Mouse (Mus musculus) layer of hippocampus, adult 9-10 months (tissue): ENCODE measurements around the gene Cyp2t4.

Experiments
- DNase-seq: peaks from one replicate; pipeline ENCODE4 v3.0.0; 2022; ENCODE audit warnings: low spot score

Cyp2t4 gene

DNA sequence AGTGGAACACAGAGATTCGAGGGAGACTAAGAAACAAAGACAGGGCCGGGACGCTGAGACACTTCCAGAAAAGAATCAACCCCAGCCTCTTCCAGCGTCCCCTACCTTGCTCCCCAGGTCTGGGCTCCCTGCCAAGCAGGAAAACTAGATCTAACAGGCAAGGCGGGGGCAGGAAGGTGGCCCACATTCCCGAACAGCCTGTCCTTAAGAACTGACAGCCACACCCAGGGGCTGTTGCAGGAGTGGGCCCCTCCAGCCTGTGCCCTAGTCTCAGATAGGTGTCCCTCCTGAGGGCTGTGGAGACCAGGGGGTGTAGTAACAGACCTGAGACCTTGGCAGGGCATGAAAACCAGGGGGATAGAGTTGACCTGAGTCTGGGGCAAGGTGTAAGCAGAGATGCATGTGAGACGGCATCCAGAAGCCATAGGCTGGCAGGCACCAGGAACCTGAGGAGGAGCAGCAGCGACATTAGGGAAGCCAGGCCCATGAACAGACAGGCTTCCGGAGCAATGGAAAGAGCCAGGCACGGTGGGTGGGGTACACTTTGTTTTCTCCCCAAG lies at the start of gene Cyp2t4:
Gene Cyp2t4 (plus strand): TSS at position 510 of the 560 bp plus-strand sequence.
- DNase-seq: no peak

DNA sequence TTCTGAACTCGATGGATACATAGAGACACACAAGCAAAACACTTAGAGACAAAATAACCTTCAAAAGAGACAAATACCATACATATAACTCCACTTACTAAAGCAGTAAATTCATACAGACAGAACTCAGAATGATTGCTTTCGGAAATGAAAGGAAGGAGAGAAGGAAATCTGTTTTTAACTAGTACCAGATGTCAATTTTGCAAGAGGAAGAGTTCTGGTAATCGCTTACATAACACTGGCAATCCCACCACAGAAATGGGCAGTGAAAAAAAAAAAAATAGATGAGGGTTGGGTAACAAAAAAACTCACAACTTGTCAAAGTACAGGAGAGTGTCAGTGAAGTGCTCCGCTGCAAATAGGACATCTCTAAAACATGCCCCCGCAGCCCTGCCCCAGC lies 48.6 kb upstream of the Cyp2t4 start:
- DNase-seq: no peak

DNA sequence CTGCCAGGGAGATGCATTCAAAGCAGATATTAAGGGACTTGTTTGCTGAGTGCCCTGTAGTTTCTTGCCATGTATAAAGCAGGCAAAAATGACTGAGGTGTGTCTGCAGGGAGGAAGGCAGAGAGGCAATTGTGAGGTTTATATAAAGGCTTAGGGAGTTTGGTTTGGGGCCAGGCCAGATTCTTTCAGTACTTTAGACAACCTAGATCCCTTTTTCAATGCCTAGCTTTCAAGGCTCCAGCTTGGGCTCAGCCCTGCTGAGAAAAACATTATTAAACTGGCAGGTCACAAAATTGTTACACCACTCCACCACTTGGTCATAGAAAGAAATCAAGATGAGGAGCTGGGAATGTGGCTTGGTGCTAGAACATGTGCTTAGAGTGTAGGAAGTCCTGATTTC lies 43.2 kb upstream of the Cyp2t4 start:
- DNase-seq: no peak

DNA sequence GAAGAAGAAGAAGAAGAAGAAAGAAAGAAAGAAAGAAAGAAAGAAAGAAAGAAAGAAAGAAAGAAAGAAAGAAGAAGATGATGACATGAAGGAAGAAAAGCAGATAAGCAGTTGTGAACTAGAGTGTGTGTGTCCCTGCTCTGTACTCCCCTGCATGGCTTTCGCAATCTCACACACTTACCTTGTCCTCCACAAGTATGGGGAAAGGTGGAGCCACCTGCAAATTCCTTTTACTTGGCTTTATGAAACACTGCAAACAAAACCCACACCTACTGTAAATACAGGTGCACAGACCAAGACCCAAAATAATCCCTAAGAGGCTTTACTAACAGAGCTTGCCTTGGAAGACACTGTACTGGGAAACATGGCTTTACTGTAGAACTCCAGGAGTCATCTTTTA lies 42.5 kb upstream of the Cyp2t4 start:
- DNase-seq: no peak

DNA sequence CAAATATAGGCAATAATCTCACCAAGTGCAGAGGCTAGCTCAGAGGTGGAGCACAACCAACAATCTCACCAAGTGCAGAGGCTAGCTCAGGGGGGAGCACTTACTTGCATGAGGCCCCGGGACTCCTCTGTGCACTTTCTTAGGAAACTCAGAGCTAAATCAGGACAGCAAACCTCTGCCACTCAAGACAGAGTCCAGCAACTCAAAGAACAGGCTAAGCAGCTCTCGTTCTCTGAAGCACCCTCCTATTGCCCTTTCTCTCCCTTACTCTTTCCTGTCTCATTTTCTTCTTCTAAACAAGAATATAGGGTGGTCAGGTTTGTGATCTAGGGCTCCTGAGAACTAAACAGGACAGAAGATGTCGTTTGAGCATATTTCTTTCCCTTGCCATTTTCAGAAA lies 41.5 kb upstream of the Cyp2t4 start:
- DNase-seq: no peak

DNA sequence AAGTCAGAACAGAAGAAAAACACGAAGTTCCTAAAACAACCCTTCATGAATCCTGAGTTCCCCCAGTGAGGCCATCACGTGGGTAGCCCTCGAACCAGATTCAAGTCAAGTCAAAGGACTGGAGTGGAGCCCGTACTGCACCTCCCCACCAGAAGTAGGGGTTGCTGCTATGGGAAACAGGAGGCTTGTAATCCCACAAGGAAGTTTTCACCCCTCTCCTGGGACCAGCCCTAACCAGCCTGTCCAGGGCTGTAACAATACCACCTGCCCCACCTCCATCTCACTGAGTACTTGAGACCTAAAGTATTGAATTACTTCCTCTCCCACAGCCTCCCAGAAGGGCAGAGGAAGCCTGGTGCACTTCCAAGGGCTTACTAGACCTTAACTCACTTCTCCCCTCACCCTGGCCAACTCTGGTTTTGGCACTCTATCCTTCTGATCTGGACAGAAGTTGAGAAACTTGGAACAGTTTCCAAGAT lies 35.4 kb upstream of the Cyp2t4 start:
- no peak for DNase-seq

DNA sequence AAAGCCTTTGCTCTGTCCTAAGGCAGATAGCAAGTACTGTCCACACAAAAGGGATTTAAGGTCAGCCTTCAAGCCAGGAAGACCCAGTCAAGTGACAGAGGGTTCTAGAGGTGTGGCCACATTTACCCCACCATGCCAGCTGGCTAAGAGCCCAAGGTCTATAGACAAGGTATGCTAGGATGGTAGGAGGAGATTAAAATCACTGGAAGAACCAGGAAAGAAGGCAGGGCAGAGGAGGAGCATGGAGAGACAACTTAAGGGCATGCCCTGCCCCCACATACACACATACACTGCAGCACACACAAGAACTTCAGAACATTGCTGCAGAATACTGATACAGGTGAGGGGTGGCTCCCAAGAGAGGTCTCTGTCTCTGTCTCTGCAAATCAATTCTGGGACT lies 33.8 kb upstream of the Cyp2t4 start, which contains the start of gene Cyp2f2:
Gene Cyp2f2 (plus strand): TSS at position 234 of the 400 bp plus-strand sequence.
- no peak for DNase-seq

DNA sequence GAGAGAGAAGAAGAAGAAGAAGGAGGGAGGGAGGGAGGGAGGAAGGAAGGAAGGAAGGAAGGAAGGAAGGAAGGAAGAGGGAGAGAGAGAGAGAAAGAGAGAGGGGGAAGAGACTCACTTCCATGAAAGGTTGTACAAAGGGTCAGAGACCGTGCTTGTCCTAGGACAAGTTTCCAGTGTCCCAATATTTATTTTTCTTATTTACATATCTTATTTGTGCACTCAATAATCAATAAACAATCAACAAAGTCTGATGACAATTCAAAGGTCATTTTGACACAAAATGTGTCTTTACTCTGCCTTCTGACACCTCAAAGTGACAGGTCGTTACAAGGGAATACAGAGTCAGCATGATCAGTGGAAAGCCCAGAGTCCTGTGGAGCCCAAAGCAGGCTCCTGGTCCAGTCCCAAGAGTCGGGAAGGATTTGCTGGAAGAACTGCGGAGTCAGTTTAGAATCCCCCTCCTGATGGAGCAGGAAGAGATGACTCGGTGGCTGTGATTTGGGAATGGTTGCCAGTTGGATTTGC lies 29.1 kb upstream of the Cyp2t4 start:
- no peak for DNase-seq

DNA sequence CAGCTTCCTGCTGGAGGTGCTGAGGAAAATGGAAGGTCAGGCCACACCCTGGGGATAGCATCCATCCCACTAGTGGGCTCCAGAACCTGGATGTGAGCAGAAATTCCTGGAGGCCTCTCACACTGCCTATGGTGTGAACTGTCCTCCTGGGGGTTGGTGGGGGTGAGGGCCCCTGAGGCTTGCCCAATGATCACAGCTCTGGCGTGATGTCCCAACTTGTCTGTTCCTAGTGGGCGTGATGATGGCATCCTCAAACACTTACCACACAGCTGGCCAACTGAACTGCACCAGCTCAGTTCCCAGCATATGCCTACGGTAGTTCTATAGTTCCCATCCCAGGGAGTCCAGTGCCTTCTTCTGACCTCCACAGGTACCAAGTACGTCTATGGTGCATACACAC lies 28.5 kb upstream of the Cyp2t4 start:
- no peak for DNase-seq

DNA sequence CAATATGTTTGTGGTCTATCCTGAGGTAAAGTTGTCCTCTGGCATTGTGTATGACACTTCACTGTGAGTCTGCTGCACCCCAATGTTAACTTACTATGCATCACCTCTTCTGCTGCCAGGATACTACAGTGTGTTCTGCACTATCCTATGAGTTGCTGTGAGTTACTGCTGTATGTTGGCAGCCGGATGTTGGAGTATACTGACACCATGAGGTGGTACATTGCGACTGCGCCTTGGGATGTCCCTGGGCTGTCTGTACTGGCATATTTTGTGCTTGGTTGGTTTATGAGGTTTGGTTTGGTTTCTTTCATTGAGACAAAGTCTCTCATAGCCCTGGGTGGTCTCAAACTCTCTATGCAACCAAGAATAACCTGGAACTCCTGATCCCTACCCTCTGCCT lies 25.4 kb upstream of the Cyp2t4 start:
- peak; percentile 16 for DNase-seq

DNA sequence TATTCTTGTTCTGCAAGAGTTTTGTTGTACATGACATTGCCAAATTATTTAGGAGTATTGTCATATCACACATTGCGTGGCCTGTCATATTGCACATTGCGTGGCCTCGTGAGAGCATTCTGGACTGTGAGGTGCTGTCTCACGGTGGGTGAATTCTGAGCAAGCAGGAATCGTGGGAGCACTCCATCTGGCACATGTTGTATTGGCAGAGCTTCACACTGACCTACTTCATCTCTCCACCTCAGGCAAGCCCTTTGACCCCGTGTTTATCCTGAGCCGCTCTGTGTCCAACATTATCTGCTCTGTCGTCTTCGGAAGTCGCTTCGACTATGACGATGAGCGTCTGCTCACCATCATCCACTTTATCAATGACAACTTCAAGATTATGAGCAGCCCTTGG lies 24.6 kb upstream of the Cyp2t4 start:
- DNase-seq: no peak

DNA sequence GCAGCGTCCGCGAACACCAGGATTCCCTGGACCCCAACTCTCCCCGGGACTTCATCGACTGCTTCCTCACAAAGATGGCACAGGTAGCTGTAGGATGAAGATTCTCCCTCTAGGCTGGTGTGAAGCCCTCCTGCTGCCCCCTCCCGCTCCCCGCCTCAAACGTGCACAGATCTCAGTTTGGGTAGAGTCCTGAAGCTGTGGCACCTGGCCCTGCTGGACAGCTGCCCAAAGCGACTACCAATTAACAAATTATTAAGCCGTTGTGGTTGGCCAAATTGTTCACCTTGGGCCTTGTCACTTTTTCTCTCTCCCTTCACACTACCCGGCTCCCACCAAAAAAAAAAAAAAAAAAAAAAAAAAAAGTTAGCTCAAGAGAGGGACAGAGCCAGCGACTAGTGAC lies 23.7 kb upstream of the Cyp2t4 start:
- no peak for DNase-seq

DNA sequence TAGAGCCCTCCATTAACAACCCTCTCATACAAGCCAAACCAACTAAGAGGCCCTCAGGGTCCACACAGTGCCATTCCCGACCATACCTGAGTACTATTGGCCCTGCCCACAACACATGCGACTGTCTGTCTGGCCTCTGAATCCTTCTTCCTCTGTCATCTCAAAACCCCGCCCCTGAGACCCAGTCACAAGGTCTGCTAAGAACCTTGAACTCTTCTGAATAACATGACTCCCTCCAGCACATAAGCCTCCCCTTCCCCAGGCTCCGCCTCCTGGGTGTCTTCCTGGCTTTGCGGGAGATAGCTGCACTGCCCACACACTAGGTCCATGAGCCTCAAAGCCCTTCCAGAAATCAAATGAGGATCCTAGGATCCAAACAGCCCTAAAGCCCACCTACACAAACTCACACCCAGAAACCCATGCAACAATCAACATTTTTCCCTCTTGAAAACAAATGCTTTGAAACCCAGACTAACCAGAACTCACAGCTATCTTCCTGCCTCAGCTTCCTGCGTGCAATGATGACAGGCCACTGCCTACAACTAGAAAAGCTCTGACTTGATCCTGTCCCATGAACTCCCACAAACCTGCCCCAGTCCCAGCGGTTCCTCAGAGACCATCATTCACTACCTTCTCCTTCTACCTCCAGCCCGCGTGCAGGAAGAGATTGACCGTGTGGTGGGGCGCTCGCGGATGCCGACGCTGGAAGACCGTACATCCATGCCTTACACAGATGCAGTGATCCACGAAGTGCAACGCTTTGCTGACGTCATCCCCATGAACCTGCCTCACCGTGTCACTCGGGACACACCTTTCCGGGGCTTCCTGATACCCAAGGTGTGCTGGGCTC lies 22.8 kb upstream of the Cyp2t4 start:
- no peak for DNase-seq

DNA sequence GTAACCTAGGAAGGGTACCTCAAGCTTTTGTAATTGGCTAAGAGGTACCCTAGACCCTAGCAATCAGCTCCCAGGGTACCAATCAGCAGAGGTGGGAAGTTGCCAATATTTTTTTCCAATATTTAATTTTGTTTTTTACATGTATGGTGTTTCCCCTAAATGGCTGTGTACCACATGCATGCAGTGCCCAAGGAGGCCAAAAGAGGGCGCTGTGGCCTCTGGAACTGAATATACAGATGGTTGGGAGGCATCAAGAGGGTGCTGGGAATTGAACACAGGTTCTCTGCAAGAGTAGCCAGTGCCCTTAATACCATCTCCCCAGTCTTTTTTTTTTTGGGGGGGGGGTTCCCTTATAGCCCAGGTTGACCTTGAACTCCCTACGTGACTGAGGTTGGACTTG lies 22.1 kb upstream of the Cyp2t4 start:
- DNase-seq: no peak

DNA sequence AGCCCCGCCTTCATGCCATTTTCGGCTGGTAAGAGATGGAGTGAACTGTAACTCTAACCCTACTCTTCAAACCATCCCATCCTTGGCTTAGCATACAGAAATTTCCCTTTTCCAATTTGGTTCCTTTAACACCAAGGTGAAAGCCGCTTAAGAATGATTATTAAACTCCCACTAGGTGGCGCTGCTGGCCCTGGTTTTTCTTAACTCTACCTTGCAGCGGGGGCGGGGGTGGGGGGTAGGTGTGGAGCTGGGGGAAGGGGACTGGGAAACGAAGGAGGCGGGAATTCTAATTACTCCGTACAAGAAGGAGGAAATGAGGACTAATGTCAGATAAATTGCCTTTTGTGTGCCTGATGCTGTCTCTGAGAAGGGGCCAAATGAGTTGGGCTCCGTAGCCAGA lies 20.9 kb upstream of the Cyp2t4 start:
- DNase-seq: no peak

DNA sequence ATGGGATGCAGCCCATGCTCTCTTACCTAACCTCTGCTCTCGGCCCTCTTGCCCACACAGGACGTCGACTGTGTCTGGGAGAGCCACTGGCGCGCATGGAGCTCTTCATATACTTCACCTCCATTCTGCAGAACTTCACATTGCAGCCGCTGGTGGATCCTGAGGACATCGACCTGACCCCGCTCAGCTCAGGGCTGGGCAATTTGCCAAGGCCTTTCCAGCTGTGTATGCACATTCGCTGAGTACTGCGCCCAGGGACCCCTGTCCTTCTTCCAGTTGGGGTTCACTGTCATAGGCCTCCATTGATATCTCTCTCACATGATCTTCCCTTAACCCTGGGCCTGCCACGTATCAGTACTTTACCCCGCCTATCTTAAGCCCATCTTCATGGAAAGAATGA lies 20.4 kb upstream of the Cyp2t4 start:
- DNase-seq: no peak

DNA sequence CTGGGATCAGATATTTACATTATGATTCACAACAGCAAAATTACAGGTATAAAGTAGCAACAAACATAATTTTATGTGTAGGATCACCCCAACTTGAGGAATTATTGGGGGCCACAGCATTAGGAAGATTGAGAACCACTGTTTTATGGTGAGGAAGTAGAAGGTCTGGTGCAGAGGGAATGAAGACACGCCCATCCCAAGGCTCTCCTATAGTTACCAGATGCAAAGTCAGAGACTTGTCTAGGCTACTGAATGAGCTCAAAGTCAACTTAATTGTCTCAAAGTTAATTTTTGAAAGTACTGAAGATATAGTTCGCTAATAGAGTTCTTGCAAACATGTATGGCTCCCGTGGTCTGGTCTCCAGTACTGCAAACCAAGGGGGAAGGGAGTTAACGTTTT lies 19.8 kb upstream of the Cyp2t4 start:
- no peak for DNase-seq

DNA sequence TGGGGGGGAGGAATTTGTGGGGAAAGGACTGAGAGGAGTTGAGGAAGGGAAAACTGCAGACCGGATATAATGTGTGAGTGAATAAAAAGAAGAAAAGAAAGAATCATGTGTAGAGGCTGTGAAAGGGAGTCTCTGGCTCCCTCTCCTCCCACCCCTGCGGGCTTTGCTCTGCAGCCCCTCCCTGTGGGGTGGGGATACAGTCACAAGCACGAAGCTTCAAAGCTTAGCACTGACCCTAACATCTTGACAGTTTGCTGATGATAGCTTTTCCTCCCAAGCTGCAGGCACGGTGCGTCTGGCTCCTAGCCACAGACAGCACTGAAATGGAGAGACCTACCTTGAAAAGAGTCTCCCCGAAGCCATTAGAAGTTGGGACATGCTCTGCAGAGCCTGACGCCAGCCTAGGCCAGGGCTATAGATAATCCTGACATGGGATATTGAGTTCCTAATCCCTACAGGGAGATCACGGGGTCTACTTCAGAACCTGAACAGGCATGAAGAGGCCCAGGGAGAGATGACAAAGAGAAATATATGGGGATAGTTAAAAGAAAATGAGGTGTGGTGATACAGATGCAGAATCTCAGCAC lies 17.0 kb upstream of the Cyp2t4 start:
- DNase-seq: no peak

DNA sequence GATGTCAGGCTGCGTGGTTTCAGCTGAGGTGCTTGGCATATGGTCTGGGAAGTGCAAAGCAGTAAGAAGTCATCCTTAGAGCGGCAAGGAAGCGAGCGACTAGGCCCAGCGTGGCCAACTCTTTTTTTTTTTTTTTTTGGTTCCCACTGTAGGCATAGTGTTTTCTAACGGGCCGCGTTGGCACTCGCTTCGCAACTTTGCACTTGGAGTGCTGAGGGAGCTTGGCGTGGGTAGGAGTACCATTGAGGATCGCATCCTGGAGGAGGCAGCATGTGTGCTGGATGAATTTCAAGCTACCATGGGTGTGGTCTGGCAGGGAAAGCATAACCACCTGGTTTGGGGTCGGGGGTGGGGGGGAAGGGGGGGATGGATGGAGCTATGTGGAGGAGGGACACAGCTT lies 2.5 kb downstream of the Cyp2t4 start:
- DNase-seq: no peak

DNA sequence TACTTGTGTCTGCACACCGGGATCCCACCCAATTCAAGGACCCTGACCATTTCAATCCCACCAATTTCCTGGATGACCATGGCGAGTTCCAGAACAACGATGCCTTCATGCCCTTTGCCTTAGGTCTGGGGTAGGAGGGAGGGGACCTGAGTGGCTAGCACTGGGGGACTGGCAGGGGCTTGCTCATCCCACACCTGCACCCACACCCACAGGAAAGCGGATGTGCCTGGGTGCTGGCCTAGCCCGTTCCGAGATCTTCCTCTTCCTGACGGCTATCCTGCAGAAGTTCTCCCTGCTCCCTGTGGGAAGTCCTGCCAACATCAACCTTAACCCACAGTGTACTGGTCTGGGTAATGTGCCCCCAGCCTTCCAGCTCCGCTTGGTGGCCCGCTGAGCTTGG lies 4.7 kb downstream of the Cyp2t4 start:
- no peak for DNase-seq

DNA sequence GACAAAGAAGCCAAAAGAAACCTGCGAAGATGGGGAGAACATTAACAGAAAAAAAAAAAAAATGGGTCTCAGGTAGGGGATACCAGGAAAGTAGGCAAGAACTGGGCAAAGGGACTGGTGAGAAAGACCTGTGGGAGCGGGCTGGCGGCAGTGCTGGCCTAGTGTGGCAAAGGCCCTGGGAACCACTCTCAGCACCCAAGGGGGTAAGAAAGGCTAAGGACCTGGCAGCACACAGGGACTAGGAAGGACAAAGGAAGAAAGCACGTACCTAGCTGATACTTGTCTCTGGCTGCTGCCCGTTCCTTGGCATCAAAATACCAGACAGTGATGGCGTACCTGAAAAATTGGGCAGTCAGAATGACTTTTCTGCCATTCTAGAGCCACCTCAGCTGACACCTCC lies 5.7 kb downstream of the Cyp2t4 start:
- DNase-seq: no peak

DNA sequence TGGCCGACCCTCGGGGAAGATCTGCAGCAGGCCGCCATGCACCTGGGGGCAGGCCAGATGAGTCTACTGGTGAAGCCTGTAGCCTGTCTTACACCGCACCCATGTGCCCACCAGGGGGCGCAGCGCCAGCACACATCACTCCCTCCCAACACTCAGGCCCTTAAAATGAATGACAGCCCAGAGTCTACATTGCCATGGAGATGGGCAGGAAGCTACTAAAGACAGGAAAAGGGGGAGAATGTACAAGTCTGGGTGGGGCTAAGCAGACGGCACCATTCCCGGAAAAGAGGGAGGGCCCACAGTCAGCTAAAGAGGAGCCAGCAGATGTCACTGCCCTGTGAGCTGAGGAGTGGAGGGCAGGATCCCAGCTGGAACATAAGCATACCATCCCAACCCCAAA lies 6.4 kb downstream of the Cyp2t4 start:
- peak; percentile 89 for DNase-seq

DNA sequence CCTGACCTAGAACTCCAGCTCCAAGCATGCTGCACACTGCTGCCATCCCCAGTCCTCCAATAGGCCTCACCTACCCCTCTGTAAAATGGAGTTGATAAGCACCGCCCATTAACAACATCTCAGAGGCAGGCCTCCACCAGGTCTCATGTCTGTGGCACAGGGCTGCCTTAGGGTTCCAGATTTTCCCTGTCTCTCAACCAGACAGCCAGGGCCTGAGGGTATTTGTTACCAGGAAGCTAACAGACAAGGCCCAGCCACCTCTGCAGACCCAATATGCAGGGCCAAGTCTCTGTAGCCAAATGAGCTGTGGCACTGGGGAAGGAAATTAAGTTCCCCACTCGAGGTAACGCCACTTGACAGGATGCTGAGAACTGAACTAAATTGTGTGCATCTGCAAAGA lies 7.4 kb downstream of the Cyp2t4 start:
- no peak for DNase-seq
